Comparison of ENCODE assay signal across 8 mouse cellular contexts in genomic region chr11:23008824-23009200, GRCm38 (mm10). TPM values are rescaled to one million over a fixed set of nuclear protein-coding genes. Genes with fewer than 3 reads are reported as not detected.
A peak's percentile ranks its signal among the peaks of the same experiment; 100 is the strongest.
DNase-seq lines count a peak whose midpoint lies in the region; ATAC-seq and TF ChIP-seq lines count a peak whose summit lies in the region.

No protein-coding gene starts in this region.

- ATAC-seq in forebrain, embryonic 16.5 days = no peak
- ATAC-seq in liver, embryonic 14.5 days (ENCODE audit: insufficient read depth) = no peak

- no peak for TF ChIP-seq POLR2A in heart, adult 2 months (IDR thresholded peaks at IDR 0.05; ENCODE audit: insufficient read depth, low read depth, low read length)

- no peak overlapping the region for H3K9ac ChIP-seq in heart, adult 2 months (ENCODE audit: low read depth, low read length)
- no peak overlapping the region; the same call in 1 of the 2 replicates for H3K9ac ChIP-seq in forebrain, embryonic 16.5 days (replicated peaks; ENCODE audit: low read depth, low read length)
- H3K9ac ChIP-seq in liver, embryonic 14.5 days (replicated peaks) = peak overlapping the region; percentile 77

- TF ChIP-seq EP300 in heart, adult 2 months (IDR thresholded peaks at IDR 0.05; ENCODE audit: insufficient read depth, low read depth, low read length) = no peak
- TF ChIP-seq EP300 in liver, embryonic 14.5 days (IDR thresholded peaks at IDR 0.05; ENCODE audit: low read depth) = no peak

- H3K27me3 ChIP-seq in heart, adult 2 months (ENCODE audit: control insufficient read depth, insufficient read depth, low read length) = no peaks in the 10 kb centered on the region
- no peaks in the 10 kb centered on the region for H3K27me3 ChIP-seq in E14TG2a.4 (ENCODE audit: insufficient read depth, low read length)
- no peaks in the 10 kb centered on the region for H3K27me3 ChIP-seq in forebrain, embryonic 16.5 days (replicated peaks; ENCODE audit: control insufficient read depth, insufficient read depth, low read length)
- no peaks in the 10 kb centered on the region for H3K27me3 ChIP-seq in liver, embryonic 14.5 days (ENCODE audit: control insufficient read depth, insufficient read depth, low read length)

- TF ChIP-seq CTCF in heart, adult 2 months (IDR thresholded peaks at IDR 0.05) = no peak
- TF ChIP-seq CTCF in E14TG2a.4 (conservative IDR thresholded peaks at IDR 0.05; ENCODE audit: low read length) = no peak
- TF ChIP-seq CTCF in liver, embryonic 14.5 days (IDR thresholded peaks at IDR 0.05; ENCODE audit: low read depth) = no peak

- peak overlapping the region; percentile 92 for H3K27ac ChIP-seq in heart, adult 2 months
- no peak overlapping the region for H3K27ac ChIP-seq in forebrain, embryonic 16.5 days (ENCODE audit: low read length)
- no peak overlapping the region for H3K27ac ChIP-seq in liver, embryonic 14.5 days

- H3K4me3 ChIP-seq in heart, adult 2 months = peak overlapping the region; percentile 85
- H3K4me3 ChIP-seq in E14TG2a.4 (replicated peaks; ENCODE audit: low read length) = peak overlapping the region; percentile 85
- H3K4me3 ChIP-seq in forebrain, embryonic 16.5 days (replicated peaks; ENCODE audit: low read length) = peak overlapping the region; percentile 66
- H3K4me3 ChIP-seq in liver, embryonic 14.5 days (ENCODE audit: insufficient read depth in 1 of 2, low read depth in 2 of 2, low read length in 2 of 2) = peak overlapping the region in 1 of 2 experiments; percentile 66; a peak in 2 of 4 replicates

- peaks cover 2% of the 10 kb centered on the region for H3K4me1 ChIP-seq in heart, adult 2 months (ENCODE audit: control insufficient read depth, insufficient read depth, low read length)
- H3K4me1 ChIP-seq in E14TG2a.4 (replicated peaks; ENCODE audit: low read depth, low read length) = peaks cover 38% of the 10 kb centered on the region
- peaks cover 7% of the 10 kb centered on the region; the same call in 1 of the 2 replicates for H3K4me1 ChIP-seq in forebrain, embryonic 16.5 days (replicated peaks; ENCODE audit: control insufficient read depth, insufficient read depth, low read length)
- H3K4me1 ChIP-seq in liver, embryonic 14.5 days (replicated peaks; ENCODE audit: control insufficient read depth in 2 of 2, insufficient read depth in 2 of 2, low read length in 1 of 2) = peaks cover 6 to 7% of the 10 kb centered on the region in 2 experiments

- no peaks in the 10 kb centered on the region for H3K9me3 ChIP-seq in E14TG2a.4 (ENCODE audit: low read length)
- no peaks in the 10 kb centered on the region for H3K9me3 ChIP-seq in forebrain, embryonic 16.5 days (ENCODE audit: control insufficient read depth, low read length)
- H3K9me3 ChIP-seq in liver, embryonic 14.5 days (ENCODE audit: control insufficient read depth, low read length) = no peaks in the 10 kb centered on the region

- WGBS in heart, adult 2 months = 24% methylated on average over 4 of the region's 4 CpGs
- 42% methylated on average over 4 of the region's 4 CpGs for WGBS in forebrain, embryonic 16.5 days
- WGBS in liver, embryonic 14.5 days (ENCODE audit: insufficient replicate concordance) = 26% methylated on average over 4 of the region's 4 CpGs

- intact Hi-C loops in heart, adult 2 months (cut with DNase I) = loop anchor here (5.0 kb wide), 4 partner anchors 58 to 263 kb away; partner anchors contain the start of gene Xpo1
- intact Hi-C loops in heart, postnatal 14 days (cut with DNase I) = loop anchor here (5.0 kb wide), 3 partner anchors 58 to 263 kb away; partner anchors contain the start of gene Xpo1
- intact Hi-C loops in left cerebral cortex, postnatal 36 days (cut with DNase I) = loop anchor here (5.0 kb wide), 1 partner anchor 58 kb away; no protein-coding TSS in a partner anchor

- no peak for DNase-seq in heart, adult 2 months
- DNase-seq in heart, postnatal 14 days = no peak
- no peak for DNase-seq in liver, embryonic 14.5 days (ENCODE audit: low read depth in 3 of 3, low spot score in 3 of 3)
- DNase-seq in thymus, postnatal 36 days = no peak
- no peak for DNase-seq in left cerebral cortex, adult 8-10 months (ENCODE audit: low spot score in 2 of 2)
- DNase-seq in left cerebral cortex, postnatal 36 days (ENCODE audit: low spot score in 2 of 2) = no peak

- H3K79me2 ChIP-seq in heart, adult 2 months (replicated peaks; ENCODE audit: control insufficient read depth, insufficient read depth, low read length) = no peaks in the 10 kb centered on the region

- H3K36me3 ChIP-seq in heart, adult 2 months (ENCODE audit: control insufficient read depth, insufficient read depth, low read length) = no peaks in the 10 kb centered on the region
- peaks cover 23% of the 10 kb centered on the region for H3K36me3 ChIP-seq in E14TG2a.4 (ENCODE audit: insufficient read depth, low read length)
- H3K36me3 ChIP-seq in forebrain, embryonic 16.5 days (ENCODE audit: control insufficient read depth, insufficient read depth) = peaks cover 6% of the 10 kb centered on the region; the same call in 1 of the 2 replicates
- H3K36me3 ChIP-seq in liver, embryonic 14.5 days (replicated peaks; ENCODE audit: control insufficient read depth, insufficient read depth, low read depth) = peaks cover 15% of the 10 kb centered on the region

- peak overlapping the region; percentile 68 for H3K4me2 ChIP-seq in forebrain, embryonic 16.5 days (ENCODE audit: low read length)
- peak overlapping the region; percentile 83 for H3K4me2 ChIP-seq in liver, embryonic 14.5 days (ENCODE audit: low read depth)

RNA-seq across cellular contexts. Expression of gene Fam161a, which starts 1.5 kb away (rescaled TPM):
- 1 to 10 TPM; 1.9 to 2.3 TPM for total RNA-seq in heart, adult 2 months (2021)
- 1.2 and 1.3 TPM in 2 replicates for polyA plus RNA-seq in heart, adult 2 months (2012; rRNA removed)
- 1 to 10 TPM; 2.9 to 3.8 TPM for total RNA-seq in heart, postnatal 14 days (2021)
- 3.6 and 3.9 TPM in 2 replicates for polyA plus RNA-seq in forebrain, embryonic 16.5 days (2015; fragmentation: Nextera tagmentation; extraction: Ambion mirVana)
- 0.61 and 0.93 TPM in 2 replicates for polyA plus RNA-seq in liver, embryonic 14.5 days (2012; rRNA removed)
- 1.4 and 1.9 TPM in 2 replicates for polyA plus RNA-seq in liver, embryonic 14.5 days (2014; fragmentation: Nextera tagmentation; extraction: Ambion mirVana)
- 1 to 10 TPM; 3.9 to 6.6 (median 5.2) TPM for total RNA-seq in left cerebral cortex, adult 8-10 months (2022)
- 1 to 10 TPM; 2.6 to 4.4 TPM for total RNA-seq in left cerebral cortex, postnatal 36 days (2021)

RNA-seq across cellular contexts. Expression of gene Cct4, which starts 18.5 kb away (rescaled TPM):
- 100 to 1,000 TPM; 114 to 129 TPM for total RNA-seq in heart, adult 2 months (2021)
- polyA plus RNA-seq in heart, adult 2 months (2012; rRNA removed) = 54.2 and 72.3 TPM in 2 replicates
- 100 to 1,000 TPM; 108 to 120 TPM for total RNA-seq in heart, postnatal 14 days (2021)
- 335 and 378 TPM in 2 replicates for polyA plus RNA-seq in forebrain, embryonic 16.5 days (2015; fragmentation: Nextera tagmentation; extraction: Ambion mirVana)
- 41.0 and 65.4 TPM in 2 replicates for polyA plus RNA-seq in liver, embryonic 14.5 days (2012; rRNA removed)
- 142 and 158 TPM in 2 replicates for polyA plus RNA-seq in liver, embryonic 14.5 days (2014; fragmentation: Nextera tagmentation; extraction: Ambion mirVana)
- 100 to 1,000 TPM in 1 of 4 experiments, 10 to 100 TPM in 3; 89.2 to 103 (median 95.6) TPM for total RNA-seq in left cerebral cortex, adult 8-10 months (2022)
- total RNA-seq in left cerebral cortex, postnatal 36 days (2021) = 100 to 1,000 TPM in 1 of 2 experiments, 10 to 100 TPM in 1; 99.1 to 110 TPM

RNA-seq across cellular contexts. Expression of gene Commd1, which starts 26.6 kb away (rescaled TPM):
- total RNA-seq in heart, adult 2 months (2021) = 100 to 1,000 TPM; 138 to 158 TPM
- 26.7 and 40.1 TPM in 2 replicates for polyA plus RNA-seq in heart, adult 2 months (2012; rRNA removed)
- 100 to 1,000 TPM; 150 to 168 TPM for total RNA-seq in heart, postnatal 14 days (2021)
- polyA plus RNA-seq in forebrain, embryonic 16.5 days (2015; fragmentation: Nextera tagmentation; extraction: Ambion mirVana) = 225 and 234 TPM in 2 replicates
- polyA plus RNA-seq in liver, embryonic 14.5 days (2012; rRNA removed) = 10.9 and 35.6 TPM in 2 replicates
- polyA plus RNA-seq in liver, embryonic 14.5 days (2014; fragmentation: Nextera tagmentation; extraction: Ambion mirVana) = 203 and 221 TPM in 2 replicates
- total RNA-seq in left cerebral cortex, adult 8-10 months (2022) = 10 to 100 TPM; 32.2 to 47.5 (median 36.8) TPM
- total RNA-seq in left cerebral cortex, postnatal 36 days (2021) = 10 to 100 TPM; 38.8 to 44.6 TPM

RNA-seq across cellular contexts. Expression of gene Gm28048, which starts 26.9 kb away (rescaled TPM):
- 1 to 10 TPM; 5.2 to 7.0 TPM for total RNA-seq in heart, adult 2 months (2021)
- polyA plus RNA-seq in heart, adult 2 months (2012; rRNA removed) = 2.1 and 8.3 TPM in 2 replicates
- total RNA-seq in heart, postnatal 14 days (2021) = 1 to 10 TPM; 5.5 to 9.2 TPM
- polyA plus RNA-seq in forebrain, embryonic 16.5 days (2015; fragmentation: Nextera tagmentation; extraction: Ambion mirVana) = 3.0 and 6.0 TPM in 2 replicates
- polyA plus RNA-seq in liver, embryonic 14.5 days (2012; rRNA removed) = 2.3 and 2.8 TPM in 2 replicates
- 6.8 and 9.2 TPM in 2 replicates for polyA plus RNA-seq in liver, embryonic 14.5 days (2014; fragmentation: Nextera tagmentation; extraction: Ambion mirVana)
- 10 to 100 TPM; 11.1 to 24.0 (median 16.0) TPM for total RNA-seq in left cerebral cortex, adult 8-10 months (2022)
- 10 to 100 TPM in 1 of 2 experiments, 1 to 10 TPM in 1; 8.7 to 13.7 TPM for total RNA-seq in left cerebral cortex, postnatal 36 days (2021)

RNA-seq across cellular contexts. Expression of gene Zrsr1, which starts 37.0 kb away (rescaled TPM):
- total RNA-seq in heart, adult 2 months (2021) = 10 to 100 TPM; 15.1 to 22.0 TPM
- polyA plus RNA-seq in heart, adult 2 months (2012; rRNA removed) = 4.6 and 7.2 TPM in 2 replicates
- 10 to 100 TPM; 10.2 to 11.6 TPM for total RNA-seq in heart, postnatal 14 days (2021)
- polyA plus RNA-seq in forebrain, embryonic 16.5 days (2015; fragmentation: Nextera tagmentation; extraction: Ambion mirVana) = 6.1 and 6.6 TPM in 2 replicates
- 6.2 and 12.6 TPM in 2 replicates for polyA plus RNA-seq in liver, embryonic 14.5 days (2012; rRNA removed)
- polyA plus RNA-seq in liver, embryonic 14.5 days (2014; fragmentation: Nextera tagmentation; extraction: Ambion mirVana) = 1.8 and 2.3 TPM in 2 replicates
- 10 to 100 TPM; 63.0 to 78.1 (median 72.0) TPM for total RNA-seq in left cerebral cortex, adult 8-10 months (2022)
- 10 to 100 TPM; 67.9 to 69.8 TPM for total RNA-seq in left cerebral cortex, postnatal 36 days (2021)
